Mouse (Mus musculus) NIH3T3 (cell line): ENCODE measurements around the gene Als2cr12.
"Not testable (repeated sequence)": the region's sequence is repeated elsewhere in the genome, so short reads cannot be mapped to it uniquely, and the experiment has no call there.

ENCODE experiments used
- DNase-seq: peaks from one replicate; pipeline ENCODE4 v3.0.0-alpha.2; 2012; ENCODE audit warnings: low read depth

The Als2cr12 gene

DNA sequence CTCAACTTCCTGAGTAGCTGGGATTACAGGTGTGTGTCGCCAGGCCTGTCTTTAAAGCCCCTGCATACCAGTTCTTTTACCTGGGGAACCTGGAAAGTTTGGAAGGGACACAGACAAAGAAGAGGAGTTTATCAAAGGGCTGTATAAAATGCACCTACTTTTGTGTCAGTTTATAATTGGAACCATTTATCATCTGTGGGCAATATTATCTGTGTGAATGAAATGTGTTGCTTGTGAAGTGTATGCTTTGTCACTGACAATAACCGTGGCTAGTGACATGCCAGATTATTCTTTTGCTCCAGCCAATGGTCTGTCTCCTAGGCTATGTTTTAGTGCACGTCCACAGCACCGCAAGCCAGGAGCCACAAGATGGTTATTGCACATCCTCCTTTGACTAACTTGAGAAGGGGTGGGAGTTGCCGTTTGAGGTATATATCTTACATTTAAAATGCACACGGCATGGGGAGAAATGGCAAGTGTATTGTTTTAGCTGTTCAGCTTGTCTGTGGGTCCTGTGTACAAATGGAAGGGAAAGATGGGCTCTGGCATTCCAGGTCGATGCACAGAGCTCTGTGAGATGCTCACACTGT, 23.7 kb upstream of the Als2cr12 start:
- DNase-seq = no peak

DNA sequence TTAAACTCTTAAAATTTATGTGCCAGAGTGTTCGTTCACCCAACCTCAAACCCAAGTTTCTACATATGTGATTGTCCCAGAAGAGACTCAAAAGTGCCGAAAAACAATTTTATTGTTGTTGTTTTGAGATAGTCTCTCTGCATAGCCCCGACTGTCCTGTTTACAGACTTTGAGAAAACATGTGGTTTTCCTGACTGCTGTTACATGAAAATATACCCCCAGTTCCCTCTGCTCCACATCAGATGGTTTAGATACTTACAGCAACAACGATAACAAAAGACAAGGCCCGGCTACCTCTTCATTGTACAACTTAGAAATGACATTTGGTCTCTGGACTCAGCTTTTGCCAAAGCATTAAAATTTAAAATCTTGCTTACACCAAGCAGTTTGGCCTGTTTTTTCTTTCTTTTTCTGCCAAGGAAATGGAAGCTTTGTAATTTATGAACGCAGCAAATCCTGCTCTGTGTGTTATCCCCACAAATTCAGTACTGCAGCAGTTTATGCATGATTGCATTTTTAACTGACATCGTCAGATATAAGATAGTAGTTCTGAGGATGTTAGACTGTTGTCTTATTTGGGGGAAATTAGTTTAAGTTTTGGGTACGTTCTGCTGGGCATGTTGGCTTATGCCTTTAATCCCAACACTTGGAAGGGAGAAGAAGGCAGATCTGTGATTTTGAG, 21.9 kb upstream of the Als2cr12 start:
- DNase-seq = no peak

DNA sequence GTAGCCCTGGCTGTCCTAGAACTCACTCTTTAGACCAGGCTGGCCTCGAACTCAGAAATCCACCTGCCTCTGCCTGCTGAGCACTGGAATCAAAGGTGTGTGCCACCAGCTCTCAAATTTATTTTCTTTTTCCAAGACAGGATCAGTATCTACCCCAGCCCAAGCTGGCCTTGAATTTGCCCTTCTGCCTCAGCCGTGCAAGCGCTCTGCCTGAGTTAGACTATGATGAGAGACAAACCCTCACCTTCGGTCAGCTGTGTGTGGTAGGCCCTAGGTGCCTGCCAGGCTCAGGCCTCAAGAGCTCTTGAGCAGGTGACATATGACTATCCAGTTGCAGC, 21.1 kb upstream of the Als2cr12 start:
- no peak for DNase-seq

DNA sequence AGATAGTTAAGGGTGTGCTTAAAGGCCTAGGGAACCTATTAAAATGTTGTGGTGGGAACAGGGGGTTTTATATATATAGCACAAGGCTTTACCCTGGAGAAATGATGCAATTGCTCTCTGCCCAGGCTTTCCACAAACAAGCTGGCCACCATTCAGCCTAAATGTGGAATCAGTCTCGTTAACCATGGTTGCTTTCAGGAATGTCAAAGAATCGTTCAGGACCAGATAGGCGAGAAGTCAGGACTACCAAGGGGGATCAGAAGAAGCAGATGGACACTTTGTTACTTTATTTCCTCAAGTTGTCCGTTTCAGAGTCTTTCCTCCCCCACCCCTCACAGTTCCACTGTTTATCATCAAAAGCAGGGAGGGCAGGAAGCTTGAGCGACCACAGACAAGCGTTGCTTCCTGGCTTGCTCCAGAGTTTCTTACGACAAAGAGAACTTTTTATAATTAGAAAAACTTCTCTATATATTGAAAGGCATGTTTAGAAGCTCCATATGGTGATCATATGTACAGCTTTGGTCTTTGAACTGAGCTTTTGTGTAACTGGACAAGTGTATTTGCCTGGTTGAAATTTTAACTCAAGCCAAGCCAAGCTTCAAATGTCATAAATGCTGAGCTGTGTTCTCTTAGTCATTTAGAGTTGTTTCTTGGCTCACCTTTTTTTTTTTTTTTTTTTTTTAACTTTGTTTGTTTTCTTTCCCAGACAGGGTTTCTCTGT, 20.5 kb upstream of the Als2cr12 start:
- no peak for DNase-seq

DNA sequence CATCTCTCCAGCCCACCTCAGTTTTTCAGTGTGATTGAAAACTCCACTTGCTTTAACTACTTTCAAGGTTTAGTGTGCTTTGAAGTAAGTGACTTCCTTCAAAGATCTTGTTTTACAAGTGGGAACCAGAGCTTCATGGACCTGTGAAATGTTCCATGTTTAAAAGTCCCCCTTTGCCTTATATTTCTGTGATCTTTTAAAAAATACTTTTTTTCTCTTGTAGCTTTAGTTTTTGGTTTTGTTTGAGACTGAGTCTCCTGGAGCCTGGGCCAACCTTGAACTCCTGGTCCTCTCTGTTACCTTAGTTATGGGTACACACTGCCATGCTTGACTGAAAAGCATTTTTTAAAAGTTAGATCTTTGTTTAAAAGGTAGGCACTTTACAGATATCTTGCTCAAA, 19.7 kb upstream of the Als2cr12 start:
- DNase-seq = no peak

DNA sequence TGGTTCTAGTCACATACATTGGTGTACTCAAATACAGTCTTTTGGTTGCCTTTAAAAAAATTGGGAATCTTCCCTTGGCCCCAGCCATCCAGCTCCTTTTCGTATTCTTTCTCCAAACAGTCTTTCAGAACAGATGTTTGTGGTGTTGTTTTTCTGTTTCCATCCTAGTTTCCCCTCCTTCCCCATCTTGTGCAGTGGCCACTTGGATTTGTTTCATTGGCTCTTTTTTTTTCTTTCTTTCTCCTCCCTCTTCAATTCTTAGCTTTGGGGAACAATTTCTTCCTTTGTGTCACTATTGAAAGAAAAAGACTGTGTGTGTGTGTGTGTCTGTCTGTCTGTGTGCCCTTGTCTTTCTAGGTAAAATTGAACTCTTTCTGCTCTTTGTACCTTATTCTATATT, 18.6 kb upstream of the Als2cr12 start:
- peak; percentile 40 for DNase-seq

DNA sequence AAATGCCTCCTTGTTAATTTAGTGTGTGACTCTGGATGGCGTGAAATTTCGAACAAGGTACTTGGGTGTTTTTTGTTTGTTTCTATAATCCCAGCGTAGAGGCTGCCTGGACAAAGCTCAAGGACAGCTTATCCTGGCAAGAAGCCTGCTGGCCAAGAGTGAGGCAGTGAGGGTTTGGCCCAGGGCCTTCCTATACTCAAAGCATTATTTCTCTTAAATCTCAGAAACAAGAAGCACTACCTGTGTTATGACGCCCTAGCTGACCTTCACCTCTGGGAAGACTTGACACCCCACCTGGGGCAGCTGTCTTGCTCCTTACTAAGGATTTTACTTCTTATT, 18.1 kb upstream of the Als2cr12 start:
- peak; percentile 88 for DNase-seq

DNA sequence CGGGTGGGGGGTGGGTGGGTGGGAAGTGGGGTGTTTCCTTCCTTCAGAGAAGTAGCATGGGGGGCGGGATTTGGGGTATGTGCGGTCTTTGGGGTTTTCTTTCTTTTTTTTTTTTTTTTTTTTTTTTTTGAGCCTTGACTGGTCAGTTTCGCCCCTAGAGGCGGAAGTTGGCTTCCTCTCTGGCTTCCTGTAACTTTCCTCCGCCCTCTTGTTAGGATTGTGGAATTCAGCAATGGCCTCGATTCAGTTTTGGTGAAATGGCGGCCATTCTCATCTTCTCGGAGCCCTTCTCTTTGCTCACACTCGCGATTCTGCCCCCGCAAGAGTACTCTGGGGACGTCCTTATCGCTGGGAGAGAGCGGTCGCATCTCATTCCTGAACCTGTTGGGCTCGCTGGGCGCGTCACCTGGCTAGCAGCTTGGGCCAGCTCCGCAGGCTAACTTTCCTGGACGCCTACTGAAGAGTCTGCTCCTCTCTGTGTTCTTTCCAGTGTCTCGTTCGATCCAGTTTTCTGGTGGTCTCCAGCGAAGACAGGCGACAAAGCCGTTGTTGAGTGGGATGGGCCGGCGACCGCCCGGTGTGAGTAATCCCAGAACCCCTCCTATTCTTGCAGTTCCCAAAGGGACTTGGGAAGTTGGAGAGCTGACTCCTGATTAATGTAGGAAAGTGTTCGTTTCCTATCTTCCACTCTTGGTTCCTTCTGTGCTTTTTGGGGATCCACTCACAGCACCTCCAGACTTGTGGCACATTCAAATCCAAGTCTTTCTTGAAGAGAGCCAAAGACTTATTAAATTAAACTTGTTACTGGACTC, 17.5 kb upstream of the Als2cr12 start:
- peak; percentile 93 for DNase-seq

DNA sequence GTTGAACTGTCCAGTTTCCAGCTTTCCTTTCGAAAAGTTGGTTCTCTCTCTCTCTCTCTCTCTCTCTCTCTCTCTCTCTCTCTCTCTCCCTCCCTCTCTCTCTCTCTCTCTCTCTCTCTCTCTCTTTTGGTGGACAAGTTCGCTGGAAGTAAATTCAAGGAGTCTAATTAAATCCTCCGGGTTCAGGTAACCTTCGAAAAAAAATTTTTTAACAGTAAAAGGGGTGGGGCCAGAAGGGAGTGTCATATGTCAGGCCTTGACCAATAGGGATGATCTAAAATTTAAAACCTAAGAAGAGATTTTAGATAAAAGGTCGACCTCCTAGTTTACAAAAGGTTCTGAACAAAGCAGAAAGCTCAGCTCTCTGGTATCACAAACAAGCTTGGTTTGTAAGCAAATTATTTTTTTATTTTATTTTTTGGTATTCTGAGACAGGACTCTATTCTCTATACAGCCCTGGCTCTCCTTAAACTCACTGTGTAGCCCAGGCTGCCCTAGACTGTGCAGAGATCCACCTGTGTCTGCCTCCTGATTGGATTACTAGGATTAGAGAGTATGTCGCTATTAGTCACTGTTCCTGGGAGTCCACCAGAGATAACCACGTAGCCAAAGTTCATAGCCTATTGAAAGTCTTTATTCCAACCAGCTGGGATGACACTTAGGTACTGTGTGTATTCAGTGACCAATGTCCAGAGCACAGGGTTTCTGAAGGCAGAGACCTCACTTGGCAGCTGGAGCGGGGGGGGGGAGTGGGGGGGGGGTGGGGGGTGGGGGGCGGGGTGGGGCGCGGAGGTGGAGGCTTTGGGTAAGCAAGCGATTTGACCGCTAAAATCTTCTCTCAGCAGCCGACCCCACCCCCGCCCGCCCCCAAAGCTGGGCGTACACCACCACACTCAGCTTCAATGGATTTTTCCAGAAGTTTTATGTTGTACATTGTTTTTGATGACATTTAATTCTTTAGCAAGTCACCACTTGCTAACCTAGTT, 16.6 kb upstream of the Als2cr12 start:
- peak; percentile 89 for DNase-seq

DNA sequence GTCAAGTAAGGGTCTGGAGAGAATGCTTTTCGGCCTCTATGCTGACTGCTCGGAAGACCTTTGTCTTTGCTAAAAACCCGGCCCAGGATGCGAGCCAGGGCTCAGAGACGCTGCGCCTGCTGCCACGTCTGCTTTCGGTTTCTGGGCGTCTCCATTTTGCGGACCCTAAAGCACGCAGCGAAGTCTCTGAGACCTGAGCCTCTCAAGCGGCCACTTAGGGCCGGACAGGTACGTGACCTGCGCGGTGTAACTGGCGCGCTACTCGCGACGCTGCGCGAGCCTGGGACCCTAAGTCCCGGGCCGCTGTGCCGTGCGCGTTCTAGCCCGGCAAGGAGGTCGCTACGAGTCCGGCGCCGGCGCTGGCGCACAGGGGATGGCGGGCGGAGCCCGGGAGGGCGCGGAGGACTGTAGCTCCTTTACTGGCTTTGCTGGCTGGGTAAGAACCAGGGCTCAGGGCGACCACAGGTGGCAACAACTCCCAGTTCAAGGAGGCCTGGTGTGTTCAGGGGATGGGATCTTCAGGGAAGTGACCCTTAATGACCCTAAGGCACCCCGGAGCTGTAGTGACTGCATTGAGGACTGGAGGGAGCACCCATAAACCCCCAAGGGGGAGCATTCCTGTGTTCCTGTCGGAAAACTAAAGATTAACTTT, 15.7 kb upstream of the Als2cr12 start, which contains the start of gene Cflar:
Gene Cflar, plus strand, starts transcription at position 144 of the 652 bp plus-strand sequence.
- DNase-seq = peak; percentile 90

DNA sequence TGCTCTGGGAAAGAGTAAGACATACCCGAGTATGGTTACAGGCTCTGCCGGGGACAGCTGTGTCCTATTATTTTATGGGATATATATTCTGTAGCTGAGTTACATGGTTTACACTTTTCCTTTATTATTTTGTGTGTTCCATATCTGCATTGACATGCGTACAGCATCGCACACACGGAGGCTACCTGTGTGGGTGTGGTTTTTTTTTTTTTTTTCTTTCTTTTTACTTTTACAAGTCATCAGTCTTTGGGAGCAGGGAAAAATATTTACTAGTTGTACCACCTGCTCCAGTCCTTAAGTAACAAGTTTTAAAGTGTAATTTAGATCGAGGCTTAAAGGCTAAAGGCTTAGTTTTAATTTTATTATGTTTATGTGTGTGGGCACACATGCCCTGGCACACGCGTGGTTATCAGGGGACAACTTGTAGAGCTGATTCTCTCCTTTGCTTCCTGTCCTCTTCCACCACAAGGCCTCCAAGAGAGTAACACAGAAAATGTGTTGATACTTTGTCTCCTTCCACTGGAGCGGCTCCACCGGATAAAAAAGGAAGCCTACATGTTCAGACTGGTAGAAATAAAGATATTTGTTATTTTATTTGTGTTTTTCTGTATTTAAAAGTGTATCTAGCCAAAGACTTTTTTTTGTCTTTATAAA, 15.0 kb upstream of the Als2cr12 start:
- peak; percentile 42 for DNase-seq

DNA sequence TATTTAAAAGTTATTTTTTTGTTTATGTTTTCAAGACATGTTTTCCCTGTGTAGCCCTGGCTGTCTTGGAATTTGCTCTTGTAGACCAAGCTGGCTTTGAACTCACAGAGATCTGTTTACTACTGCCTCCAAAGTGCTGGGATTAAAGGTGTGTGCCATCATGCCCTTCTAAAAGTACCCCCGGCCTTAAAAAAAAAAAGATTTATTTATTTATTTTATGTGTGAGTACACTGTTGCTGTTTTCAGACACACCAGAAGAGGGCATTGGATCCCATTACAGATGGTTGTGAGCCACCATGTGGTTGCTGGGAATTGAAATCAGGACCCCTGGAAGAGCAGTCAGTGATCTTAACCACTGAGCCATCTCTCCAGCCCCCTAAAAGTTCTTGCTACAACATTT, 14.3 kb upstream of the Als2cr12 start:
- not testable (repeated sequence) for DNase-seq

DNA sequence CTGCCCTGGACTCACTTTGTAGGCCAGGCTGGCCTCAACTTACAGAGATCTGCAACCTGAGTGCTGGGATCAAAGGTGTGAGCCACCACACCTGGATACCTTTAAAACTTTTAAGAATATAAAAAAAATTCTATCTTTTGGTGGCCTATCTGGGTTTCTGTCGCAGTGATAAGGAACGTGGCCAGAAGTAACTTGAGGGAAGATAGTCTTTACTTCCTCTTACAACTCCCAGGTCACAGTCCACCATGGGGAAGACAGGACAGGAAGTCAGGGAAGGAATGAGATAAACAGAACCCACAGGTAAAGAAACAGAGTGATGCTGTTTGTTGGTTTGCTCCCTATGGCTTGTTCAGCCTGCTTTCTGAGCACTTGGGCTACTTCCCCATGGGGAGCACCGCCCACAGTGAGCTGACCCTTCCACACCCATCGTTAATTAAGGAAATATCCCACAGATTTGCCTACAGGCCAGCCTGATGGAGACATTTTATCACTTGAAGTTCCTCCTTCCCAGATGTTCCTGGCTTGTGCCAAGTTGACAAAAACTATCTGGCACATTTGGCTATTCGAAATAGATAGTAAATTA, 4.9 kb upstream of the Als2cr12 start:
- not testable (repeated sequence) for DNase-seq

DNA sequence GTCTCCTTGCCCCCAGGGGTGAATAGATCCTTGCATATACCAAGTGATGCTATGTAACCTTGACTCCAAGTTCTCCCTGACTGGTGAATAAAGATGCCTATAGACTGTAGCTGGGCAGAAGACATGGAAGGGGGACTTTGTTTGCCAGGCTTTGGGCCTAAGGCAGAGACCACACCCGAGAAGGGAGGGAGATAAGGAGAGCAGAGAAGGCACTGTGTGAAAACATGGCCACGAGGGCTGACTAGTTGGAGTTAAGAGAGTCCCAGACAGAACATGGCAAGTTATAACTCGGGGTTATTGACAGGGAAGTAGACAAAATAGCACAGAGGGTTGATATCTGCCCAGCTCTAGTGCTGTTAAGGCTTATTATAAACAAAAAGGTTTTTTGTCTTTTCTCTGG, 4.2 kb upstream of the Als2cr12 start:
- DNase-seq = no peak

DNA sequence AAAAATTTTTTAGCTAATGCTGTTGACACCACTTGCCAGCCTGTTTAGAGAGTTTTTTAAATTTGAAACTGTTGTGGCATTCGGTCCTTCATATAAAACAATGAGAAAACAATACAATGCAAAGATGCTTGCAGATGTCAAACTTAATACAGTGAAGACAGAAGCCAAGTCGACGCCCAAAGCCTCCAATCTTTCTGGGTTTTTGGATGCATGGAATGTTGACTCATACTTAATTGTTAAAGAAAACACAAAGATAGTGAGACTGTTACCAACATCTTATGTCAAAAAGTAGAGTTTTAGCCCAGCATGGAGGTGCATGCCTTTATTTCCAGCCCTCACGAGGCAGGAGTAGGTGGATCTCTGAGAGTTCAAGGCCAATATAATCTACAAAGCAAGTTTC, 3.0 kb upstream of the Als2cr12 start:
- peak; percentile 66 for DNase-seq

DNA sequence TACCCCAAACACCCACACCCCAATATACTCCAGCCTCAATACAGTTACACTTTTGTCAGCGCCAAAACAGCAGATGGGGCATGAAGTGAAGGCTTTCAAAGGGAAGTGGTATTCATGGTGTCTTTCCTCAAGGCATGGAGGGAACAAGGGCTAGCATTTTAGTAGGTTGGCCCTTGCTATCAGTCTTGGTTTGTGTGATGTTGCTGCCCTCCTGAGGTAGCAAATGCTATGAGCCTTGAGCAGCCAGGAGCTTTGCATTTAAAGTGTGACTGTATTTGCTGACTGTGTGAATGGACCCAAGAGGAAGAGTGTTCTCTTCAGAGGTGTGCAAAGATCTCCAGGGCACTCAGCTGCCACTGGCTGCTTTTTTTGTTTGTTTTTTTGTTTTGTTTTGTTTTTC, 1.8 kb upstream of the Als2cr12 start:
- DNase-seq = peak; percentile 84

DNA sequence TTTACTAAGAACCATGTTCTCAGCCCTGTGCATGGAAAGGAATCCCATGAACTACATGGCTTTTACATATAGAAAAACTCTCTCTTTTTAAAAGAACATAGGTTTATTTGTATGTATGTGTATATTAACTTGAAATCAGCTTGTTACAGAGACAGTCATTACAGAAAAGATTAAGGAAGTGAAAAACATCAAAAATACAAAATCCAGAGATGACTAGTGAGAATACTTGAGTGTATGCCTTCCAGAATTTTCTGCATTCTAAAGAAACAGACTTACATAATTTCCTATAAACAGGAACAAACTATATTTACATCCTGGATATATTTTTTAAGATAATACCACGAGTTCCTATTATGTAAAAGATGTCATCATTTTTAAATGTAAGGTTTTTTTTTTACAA, 2.1 kb downstream of the Als2cr12 start:
- DNase-seq = no peak

DNA sequence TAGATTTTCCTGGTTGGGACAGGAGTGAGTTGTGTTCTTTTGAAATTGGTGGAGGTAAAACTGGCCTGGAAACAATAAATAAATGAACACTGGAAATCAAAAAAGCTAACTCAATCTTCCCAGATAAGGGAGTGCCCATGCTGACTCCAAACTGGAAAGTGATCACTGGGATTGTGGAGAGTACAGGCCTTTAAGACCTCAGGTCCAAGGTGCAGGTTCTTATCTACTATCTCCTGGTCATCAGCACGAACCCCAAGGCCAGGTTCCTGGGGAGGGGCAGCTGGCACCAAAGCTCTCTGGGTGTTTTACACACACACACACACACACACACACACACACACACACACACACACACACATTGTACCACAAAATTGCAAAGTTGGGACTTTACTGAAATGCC, 4.1 kb downstream of the Als2cr12 start:
- DNase-seq = not testable (repeated sequence)

DNA sequence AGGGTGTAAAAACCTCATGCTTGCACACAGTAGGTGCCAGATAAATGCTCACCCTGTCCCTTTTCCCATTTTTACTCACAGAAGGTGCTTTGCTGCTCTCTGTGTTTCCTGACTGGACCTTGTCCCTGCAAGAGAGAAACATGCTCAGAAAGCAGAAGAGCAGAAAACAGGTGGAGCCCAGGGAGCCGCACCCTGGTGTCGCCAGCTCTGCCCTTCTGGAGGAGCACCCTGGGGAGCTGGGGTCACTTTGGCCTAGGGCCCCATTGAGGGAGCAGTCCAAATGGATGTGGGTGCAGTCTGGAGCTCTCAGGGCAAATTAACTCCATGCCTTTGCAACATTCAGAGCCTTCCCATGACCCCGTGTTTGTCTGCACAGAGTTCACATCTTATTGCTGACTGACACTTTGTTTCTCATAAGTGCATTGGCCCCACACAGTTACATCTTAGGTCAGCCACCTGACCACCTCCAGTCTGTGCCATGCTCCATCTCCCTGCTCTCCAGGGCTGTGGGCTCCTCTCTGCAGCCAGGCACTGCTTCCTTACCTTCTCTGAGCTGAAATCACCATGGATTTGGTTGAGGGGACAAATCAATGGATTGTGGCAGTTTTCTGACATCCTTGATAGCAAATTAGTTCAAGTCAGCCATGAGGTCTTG, 4.8 kb downstream of the Als2cr12 start:
- DNase-seq = not testable (repeated sequence)
